Mouse (Mus musculus): ENCODE measurements at regions not wholly inside any gene's neighbourhood (a gene's known extent, or its start where the extent isn't known, plus 50 kb on each side); places are given as distances from the start of the nearest gene placed in this dataset.

- in situ Hi-C loops (cut with MboI): no loop called here
Measured at GRCm38 (mm10) chr15:62138701-62139100, 1215.9 kb upstream of the A1bg start.

GRCm38 (mm10) chr15:62136932-62137594 is 1214.3 kb upstream of the A1bg start:
- in situ Hi-C loops (cut with MboI): no loop called here

- in situ Hi-C loops (cut with MboI): no loop called here
Measured at GRCm38 (mm10) chr15:62134835-62135234, 1212.0 kb upstream of the A1bg start.

- in situ Hi-C loops (cut with MboI): no loop called here
Measured at GRCm38 (mm10) chr15:62134308-62134707, 1211.5 kb upstream of the A1bg start.

GRCm38 (mm10) chr15:62132895-62133294 is 1210.1 kb upstream of the A1bg start:
- in situ Hi-C loops (cut with MboI): no loop called here

- in situ Hi-C loops (cut with MboI): no loop called here
Measured at GRCm38 (mm10) chr15:62131686-62132085, 1208.9 kb upstream of the A1bg start.

- in situ Hi-C loops (cut with MboI): no loop called here
Measured at GRCm38 (mm10) chr15:62130530-62130929, 1207.7 kb upstream of the A1bg start.

GRCm38 (mm10) chr15:62128546-62129212 is 1205.9 kb upstream of the A1bg start:
- in situ Hi-C loops (cut with MboI): no loop called here

GRCm38 (mm10) chr15:62127602-62128158 is 1204.9 kb upstream of the A1bg start:
- in situ Hi-C loops (cut with MboI): no loop called here

GRCm38 (mm10) chr15:62125718-62126117 is 1202.9 kb upstream of the A1bg start:
- in situ Hi-C loops (cut with MboI): no loop called here

- in situ Hi-C loops (cut with MboI): no loop called here
Measured at GRCm38 (mm10) chr15:62123756-62124155, 1200.9 kb upstream of the A1bg start.

- in situ Hi-C loops (cut with MboI): no loop called here
Measured at GRCm38 (mm10) chr15:62122265-62123023, 1199.6 kb upstream of the A1bg start.

- in situ Hi-C loops (cut with MboI): no loop called here
Measured at GRCm38 (mm10) chr15:62121696-62122095, 1198.9 kb upstream of the A1bg start.

- in situ Hi-C loops (cut with MboI): no loop called here
Measured at GRCm38 (mm10) chr15:62120735-62121134, 1197.9 kb upstream of the A1bg start.

- in situ Hi-C loops (cut with MboI): no loop called here
Measured at GRCm38 (mm10) chr15:62118997-62119396, 1196.2 kb upstream of the A1bg start.

GRCm38 (mm10) chr15:62116184-62116583 is 1193.4 kb upstream of the A1bg start:
- in situ Hi-C loops (cut with MboI): no loop called here

- in situ Hi-C loops (cut with MboI): no loop called here
Measured at GRCm38 (mm10) chr15:62114815-62115214, 1192.0 kb upstream of the A1bg start.

- in situ Hi-C loops (cut with MboI): no loop called here
Measured at GRCm38 (mm10) chr15:62112151-62112550, 1189.3 kb upstream of the A1bg start.

GRCm38 (mm10) chr15:62107976-62108375 is 1185.2 kb upstream of the A1bg start:
- in situ Hi-C loops (cut with MboI): no loop called here

- in situ Hi-C loops (cut with MboI): no loop called here
Measured at GRCm38 (mm10) chr15:62106518-62106975, 1183.7 kb upstream of the A1bg start.

GRCm38 (mm10) chr15:62105483-62105882 is 1182.7 kb upstream of the A1bg start:
- in situ Hi-C loops (cut with MboI): no loop called here

GRCm38 (mm10) chr15:62104653-62105052 is 1181.8 kb upstream of the A1bg start:
- in situ Hi-C loops (cut with MboI): no loop called here

All from mature B cell (primary cell).